Mouse (Mus musculus) heart, postnatal 0 days (tissue): Measurements from ENCODE around the gene Stap2. TPM values are rescaled to one million over a fixed set of nuclear protein-coding genes. Genes with fewer than 3 reads are reported as not detected.

Experiments
- ATAC-seq: fragments of 200-750 bp; cut with Nextera tagmentation; 2 replicates; pipeline ENCODE4 v1.8.0; 2017; ENCODE audit warnings: low read depth, moderate number of reproducible peaks, moderate library complexity; ENCODE audit not compliant: insufficient read depth
- DNase-seq: peaks from one replicate; pipeline ENCODE4 v3.0.0-alpha.2; 2016; ENCODE audit warnings: low spot score
- H3K27ac ChIP-seq: fragments of 300-500 bp; sonication (generic); 2 replicates; pipeline ENCODE4 v1.5.1; 2014; ENCODE audit warnings: low read depth, mild to moderate bottlenecking
- H3K27me3 ChIP-seq: fragments of 300-500 bp; sonication (generic); 2 replicates; pipeline ENCODE4 v1.6.1; 2014; ENCODE audit warnings: low read length, mixed read lengths; ENCODE audit not compliant: control insufficient read depth, insufficient read depth
- H3K36me3 ChIP-seq: fragments of 300-500 bp; sonication (generic); replicated peaks from 2 replicates; pipeline ENCODE4 v1.6.1; 2014; ENCODE audit warnings: low read length, mixed read lengths; ENCODE audit not compliant: control insufficient read depth, insufficient read depth
- H3K4me1 ChIP-seq: fragments of 300-500 bp; sonication (generic); 2 replicates; pipeline ENCODE4 v1.6.1; 2014; ENCODE audit warnings: antibody characterized with exemption; ENCODE audit not compliant: control insufficient read depth, insufficient read depth
- H3K4me2 ChIP-seq: fragments of 300-500 bp; sonication (generic); 2 replicates; pipeline ENCODE4 v1.6.1; 2014; ENCODE audit warnings: low read depth, mild to moderate bottlenecking, low read length, moderate library complexity
- H3K4me3 ChIP-seq: fragments of 300-500 bp; sonication (generic); 2 replicates; pipeline ENCODE4 v1.5.1; 2014; ENCODE audit warnings: low read depth, low read length
- H3K9ac ChIP-seq: fragments of 300-500 bp; sonication (generic); replicated peaks from 2 replicates; pipeline ENCODE4 v1.6.1; 2014; ENCODE audit warnings: low read depth, low read length, mixed read lengths
- H3K9me3 ChIP-seq: fragments of 300-500 bp; sonication (generic); replicated peaks from 2 replicates; pipeline ENCODE4 v1.6.1; 2016; ENCODE audit warnings: low read length; ENCODE audit not compliant: control insufficient read depth
- CTCF ChIP-seq: IDR thresholded peaks from 2 replicates; pipeline ENCODE4 v1.5.1; 2016; ENCODE audit warnings: antibody characterized with exemption, control low read depth, low read depth
- EP300 ChIP-seq: IDR thresholded peaks from 2 replicates; pipeline ENCODE4 v1.6.1; 2016; ENCODE audit warnings: antibody characterized with exemption, low read depth
- WGBS: fragments of 180-500 bp; shearing (Covaris S2); extraction: QIAGEN DNeasy Blood & Tissue Kit; methylation state at CpG from one replicate; pipeline ENCODE4 v1.1.7; 2014; 5-methylcytosine and 5-hydroxymethylcytosine counted together
- polyA plus RNA-seq: library from polyadenylated mRNA; unstranded; fragments of >200 nt; fragmentation: Nextera tagmentation; extraction: Ambion mirVana; gene quantifications from 2 replicates; pipeline ENCODE4 v1.2.1, GENCODE M21; 2015
- total RNA-seq: library from RNA; depleted of rRNA; stranded (reverse); fragments of >200 nt; gene quantifications from 2 replicates; pipeline ENCODE4 v1.2.3, GENCODE M21; 2014; ENCODE audit warnings: low replicate concordance

Stap2 gene
- total and polyA plus RNA-seq, 2 experiments from 2014 or later = 16.0 to 23.7 TPM

GRCm38 (mm10) chr17:56006956-56007355, 1.6 kb upstream of the Stap2 start:
- Histone ChIP-seq H3K9ac (no peak overlapping the region), H3K27ac (no peak overlapping the region), H3K4me1 (peaks cover 16% of the 10 kb centered on the region), H3K27me3 (no peaks in the 10 kb centered on the region), H3K4me2 (no peak overlapping the region), H3K36me3 (peaks cover 9% of the 10 kb centered on the region), H3K4me3 (no peak overlapping the region), H3K9me3 (no peaks in the 10 kb centered on the region)
- 50% methylated on average over 10 of the region's 10 CpGs for WGBS
- no peak for DNase-seq
- TF ChIP-seq EP300 (no peak), CTCF (no peak)
- no peak for ATAC-seq

- Histone ChIP-seq H3K4me1 (peaks cover 4% of the 10 kb centered on the region), H3K9ac (no peak overlapping the region), H3K9me3 (no peaks in the 10 kb centered on the region), H3K36me3 (0 out of 2 replicates have a peak, but pooled peaks cover 9% of the 10 kb centered on the region), H3K27ac (no peak overlapping the region), H3K4me3 (no peak overlapping the region), H3K27me3 (peaks cover 12% of the 10 kb centered on the region; the same call in 1 of the 2 replicates), H3K4me2 (no peak overlapping the region)
- DNase-seq (no peak), ATAC-seq (no peak)
- WGBS = 57% methylated on average over 3 of the region's 3 CpGs
- TF ChIP-seq EP300 (no peak), CTCF (no peak)
Observed at GRCm38 (mm10) chr17:56003000-56003399, 2.4 kb downstream of the Stap2 start.

- 13% methylated on average over 30 of the region's 30 CpGs for WGBS
- no peak for ATAC-seq
Observed at GRCm38 (mm10) chr17:55999794-56000499, 5.4 kb downstream of the Stap2 start.

GRCm38 (mm10) chr17:55996007-55996406, 9.4 kb downstream of the Stap2 start:
- DNase-seq (no peak), ATAC-seq (no peak)
- 74% methylated on average over 15 of the region's 15 CpGs for WGBS

More at GRCm38 (mm10) chr17:55999794-56000499, 5.4 kb downstream of the Stap2 start:
- no peak overlapping the region for H3K4me2 ChIP-seq
- 0 out of 2 replicates have a peak, but pooled peaks cover 9% of the 10 kb centered on the region for H3K36me3 ChIP-seq
- H3K4me3 ChIP-seq = no peak overlapping the region
- H3K27ac ChIP-seq = no peak overlapping the region
- H3K9me3 ChIP-seq = no peaks in the 10 kb centered on the region
- peaks cover 12% of the 10 kb centered on the region; the same call in 1 of the 2 replicates for H3K27me3 ChIP-seq
- no peak overlapping the region for H3K9ac ChIP-seq
- TF ChIP-seq CTCF (no peak), EP300 (no peak)
- no peaks in the 10 kb centered on the region for H3K4me1 ChIP-seq
- no peak for DNase-seq

GRCm38 (mm10) chr17:55990278-55990898, 15.0 kb downstream of the Stap2 start:
- Histone ChIP-seq H3K4me3 (no peak overlapping the region), H3K36me3 (no peaks in the 10 kb centered on the region), H3K4me1 (no peaks in the 10 kb centered on the region), H3K27me3 (peaks cover 19% of the 10 kb centered on the region), H3K9me3 (no peaks in the 10 kb centered on the region), H3K9ac (no peak overlapping the region), H3K27ac (no peak overlapping the region), H3K4me2 (no peak overlapping the region)
- TF ChIP-seq CTCF (no peak), EP300 (no peak)
- ATAC-seq = no peak
- no peak for DNase-seq
- 73% methylated on average over 8 of the region's 8 CpGs for WGBS

More at GRCm38 (mm10) chr17:55996007-55996406, 9.4 kb downstream of the Stap2 start:
- TF ChIP-seq EP300 = no peak
- no peak for TF ChIP-seq CTCF
- Histone ChIP-seq H3K27me3 (peaks cover 12% of the 10 kb centered on the region; the same call in 1 of the 2 replicates), H3K36me3 (0 out of 2 replicates have a peak, but pooled peaks cover under 1% of the 10 kb centered on the region), H3K9ac (no peak overlapping the region), H3K9me3 (no peaks in the 10 kb centered on the region), H3K4me2 (no peak overlapping the region), H3K27ac (no peak overlapping the region), H3K4me3 (no peak overlapping the region), H3K4me1 (no peaks in the 10 kb centered on the region)
